Comparison of ENCODE assay signal across 15 mouse cellular contexts in the genomic region with DNA sequence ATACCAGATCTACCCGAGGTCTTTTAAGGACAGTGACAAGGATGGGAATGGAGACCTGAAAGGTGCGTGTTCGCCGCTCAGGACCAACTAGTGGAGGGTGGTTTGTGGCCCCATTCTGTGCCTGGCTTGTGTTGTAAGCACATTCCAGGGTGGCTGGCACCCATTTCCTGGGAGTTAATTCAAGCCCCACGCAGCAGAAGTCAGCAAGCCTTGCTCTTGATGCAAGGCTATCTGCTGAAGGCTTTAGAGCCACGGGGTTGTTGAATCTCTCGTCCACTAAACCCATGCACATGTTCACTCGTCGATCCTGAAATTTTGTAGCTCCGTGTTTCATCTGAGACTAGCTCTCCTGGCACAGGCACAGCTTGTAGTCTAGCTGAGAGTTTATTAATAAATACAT. TPM values are rescaled to one million over a fixed set of nuclear protein-coding genes. Genes with fewer than 3 reads are reported as not detected.
"Had no signal": no experiment of that assay in that cellular context is flagged by ENCODE, and none has a peak within 500 bp of the region (broad histone marks: within the 10 kb centered on the region; RNA-seq: fewer than 3 reads in every experiment).

No protein-coding gene starts in this region.

- H3K4me3 ChIP-seq: hindbrain, embryonic 15.5 days; layer of hippocampus, adult 2 months; limb, embryonic 13.5 days; myocyte; neural tube, embryonic 15.5 days; stomach, embryonic 15.5 days had no signal

- H3K27me3 ChIP-seq: hindbrain, embryonic 15.5 days; limb, embryonic 13.5 days; neural tube, embryonic 15.5 days; stomach, embryonic 15.5 days had no signal

- H3K36me3 ChIP-seq: hindbrain, embryonic 15.5 days; limb, embryonic 13.5 days; neural tube, embryonic 15.5 days; stomach, embryonic 15.5 days had no signal

- H3K9me3 ChIP-seq: hindbrain, embryonic 15.5 days; limb, embryonic 13.5 days; neural tube, embryonic 15.5 days; stomach, embryonic 15.5 days had no signal

- H3K4me1 ChIP-seq: hindbrain, embryonic 15.5 days; limb, embryonic 13.5 days; neural tube, embryonic 15.5 days had no signal

- ATAC-seq: lung, postnatal 0 days had no signal

- H3K4me2 ChIP-seq: hindbrain, embryonic 15.5 days; limb, embryonic 13.5 days; neural tube, embryonic 15.5 days; stomach, embryonic 15.5 days had no signal

- H3K27ac ChIP-seq: hindbrain, embryonic 15.5 days; layer of hippocampus, adult 2 months; limb, embryonic 13.5 days; liver, embryonic 14.5 days; neural tube, embryonic 15.5 days; stomach, embryonic 15.5 days had no signal

- DNase-seq: left cerebral cortex, postnatal 4 days; lung, adult 2 months; lung, postnatal 36 days; midbrain, embryonic 14.5 days; thymus, adult 2 months; thymus, postnatal 25 days had no signal

- H3K9ac ChIP-seq: hindbrain, embryonic 15.5 days; limb, embryonic 13.5 days; liver, embryonic 14.5 days; neural tube, embryonic 15.5 days; stomach, embryonic 15.5 days had no signal

RNA-seq across cellular contexts. Expression of gene Slc3a1, which starts 0.6 kb away (rescaled TPM):
- total RNA-seq: layer of hippocampus, postnatal 10 days had no signal
